Mouse (Mus musculus) MEL (cell line): ENCODE data around the gene Homer2. TPM values are rescaled to one million over a fixed set of nuclear protein-coding genes. Genes with fewer than 3 reads are reported as not detected.

ENCODE experiments used
- DNase-seq: peaks from one replicate; pipeline ENCODE4 v3.0.0; 2011; ENCODE audit warnings: low read depth, low spot score
- H3K27ac ChIP-seq: 2 replicates; pipeline ENCODE4 v1.5.1; 2012; ENCODE audit warnings: low read depth, mild to moderate bottlenecking, control low read depth, low read length, moderate library complexity; ENCODE audit not compliant: control insufficient read depth
- H3K27me3 ChIP-seq, 2 experiments: fragments of 150-350 bp in 1 of 2; sonication (generic) in 1 of 2; 2 replicates each; pipeline ENCODE4 v1.6.1; 2012; ENCODE audit warnings: low read length in 2 of 2, mild to moderate bottlenecking in 2 of 2, improper control_type of control experiment in 1 of 2, moderate library complexity in 1 of 2; ENCODE audit not compliant: insufficient read depth in 2 of 2, control insufficient read depth in 1 of 2
- H3K36me3 ChIP-seq, 2 experiments: 2 replicates each; pipeline ENCODE4 v1.6.1; 2012 to 2014; ENCODE audit warnings: low read length in 2 of 2, improper control_type of control experiment in 1 of 2, inconsistent platforms in 1 of 2, mild to moderate bottlenecking in 1 of 2; ENCODE audit not compliant: insufficient read depth in 2 of 2, control insufficient read depth in 1 of 2
- H3K4me1 ChIP-seq, 2 experiments: fragments of 150-350 bp in 1 of 2; sonication (generic) in 1 of 2; 2 replicates each; pipeline ENCODE4 v1.6.1; 2012; ENCODE audit warnings: low read length in 2 of 2, improper control_type of control experiment in 1 of 2, mild to moderate bottlenecking in 1 of 2; ENCODE audit not compliant: insufficient read depth in 2 of 2, control insufficient read depth in 1 of 2
- H3K4me3 ChIP-seq, 2 experiments: fragments of 150-350 bp in 1 of 2; sonication (generic) in 1 of 2; 2 replicates each; pipeline ENCODE4 v1.5.1; 2012; ENCODE audit warnings: low read depth in 2 of 2, low read length in 2 of 2, mild to moderate bottlenecking in 2 of 2, moderate library complexity in 2 of 2, control low read depth in 1 of 2, improper control_type of control experiment in 1 of 2; ENCODE audit not compliant: control insufficient read depth in 1 of 2, insufficient read depth in 1 of 2
- H3K79me2 ChIP-seq: 2 replicates; pipeline ENCODE4 v1.6.1; 2012; ENCODE audit warnings: mild to moderate bottlenecking, low read length, moderate library complexity; ENCODE audit not compliant: control insufficient read depth, poor library complexity, insufficient read depth
- H3K9ac ChIP-seq: 2 replicates; pipeline ENCODE4 v1.6.1; 2012; ENCODE audit warnings: low read depth, mild to moderate bottlenecking, control low read depth, low read length, moderate library complexity; ENCODE audit not compliant: control insufficient read depth, poor library complexity, severe bottlenecking
- H3K9me3 ChIP-seq: fragments of 150-350 bp; sonication (generic); replicated peaks from 2 replicates; pipeline ENCODE4 v1.6.1; 2012; ENCODE audit warnings: mild to moderate bottlenecking, low read length, improper control_type of control experiment, moderate library complexity; ENCODE audit not compliant: insufficient read depth
- BHLHE40 ChIP-seq: IDR thresholded peaks from 2 replicates; pipeline ENCODE4 v1.6.1; 2012; ENCODE audit warnings: low read depth, mild to moderate bottlenecking, inconsistent platforms, low read length, improper control_type of control experiment, borderline replicate concordance
- CHD1 ChIP-seq: IDR thresholded peaks from 2 replicates; pipeline ENCODE4 v1.6.1; 2012; ENCODE audit warnings: low read depth, mild to moderate bottlenecking, inconsistent platforms, low read length, improper control_type of control experiment
- CTCF ChIP-seq, 3 experiments: IDR thresholded peaks in 2 of 3; conservative IDR thresholded peaks in 1 of 3; 2 replicates each; pipeline ENCODE4 v1.5.1; 2011 to 2012; ENCODE audit warnings: low read length in 3 of 3, low read depth in 2 of 3, mild to moderate bottlenecking in 2 of 3, improper control_type of control experiment in 1 of 3, inconsistent platforms in 1 of 3, mixed read lengths in 1 of 3, moderate library complexity in 1 of 3; ENCODE audit not compliant: control insufficient read depth in 1 of 3, insufficient read depth in 1 of 3, poor library complexity in 1 of 3, severe bottlenecking in 1 of 3
- E2F4 ChIP-seq: IDR thresholded peaks from 2 replicates; pipeline ENCODE4 v1.6.1; 2011; ENCODE audit warnings: low read depth, low read length, improper control_type of control experiment, borderline replicate concordance
- ELF1 ChIP-seq: IDR thresholded peaks from 2 replicates; pipeline ENCODE4 v1.6.1; 2014; ENCODE audit warnings: low read depth, mild to moderate bottlenecking, inconsistent platforms, low read length, improper control_type of control experiment, moderate library complexity
- EP300 ChIP-seq, 2 experiments: IDR thresholded peaks; 2 replicates each; pipeline ENCODE4 v1.6.1; 2011; ENCODE audit warnings: improper control_type of control experiment in 2 of 2, low read length in 2 of 2, low read depth in 1 of 2, mild to moderate bottlenecking in 1 of 2
- HCFC1 ChIP-seq: IDR thresholded peaks from 2 replicates; pipeline ENCODE4 v1.6.1; 2012; ENCODE audit warnings: low read depth, mild to moderate bottlenecking, inconsistent platforms, low read length, improper control_type of control experiment, moderate library complexity
- JUND ChIP-seq: IDR thresholded peaks from 2 replicates; pipeline ENCODE4 v1.6.1; 2011; ENCODE audit warnings: low read depth, mild to moderate bottlenecking, improper control_type of control experiment, low read length
- KAT2A ChIP-seq: conservative IDR thresholded peaks from 2 replicates; pipeline ENCODE4 v1.6.1; 2012; ENCODE audit warnings: low read depth, low read length, improper control_type of control experiment, inconsistent platforms
- MEF2A ChIP-seq: IDR thresholded peaks from 2 replicates; pipeline ENCODE4 v1.6.1; 2014; ENCODE audit warnings: low read depth, mild to moderate bottlenecking, inconsistent platforms, low read length, improper control_type of control experiment; ENCODE audit not compliant: poor library complexity, insufficient replicate concordance, severe bottlenecking; ENCODE audit errors: extremely low read depth
- MXI1 ChIP-seq: IDR thresholded peaks from 2 replicates; pipeline ENCODE4 v1.6.1; 2011; ENCODE audit warnings: mild to moderate bottlenecking, low read depth, low read length, improper control_type of control experiment
- NELFE ChIP-seq: IDR thresholded peaks from 2 replicates; pipeline ENCODE4 v1.6.1; 2011; ENCODE audit warnings: low read depth, low read length, improper control_type of control experiment
- NRF1 ChIP-seq: IDR thresholded peaks from 2 replicates; pipeline ENCODE4 v1.6.1; 2014; ENCODE audit warnings: low read depth, mild to moderate bottlenecking, inconsistent platforms, low read length, improper control_type of control experiment, moderate library complexity; ENCODE audit not compliant: poor library complexity, insufficient read depth, severe bottlenecking
- POLR2A ChIP-seq, 2 experiments: IDR thresholded peaks; 2 replicates each; pipeline ENCODE4 v1.6.1; 2011 to 2012; ENCODE audit warnings: low read length in 2 of 2, mild to moderate bottlenecking in 2 of 2, control low read depth in 1 of 2, improper control_type of control experiment in 1 of 2, low read depth in 1 of 2, moderate library complexity in 1 of 2; ENCODE audit not compliant: control insufficient read depth in 1 of 2, insufficient read depth in 1 of 2, poor library complexity in 1 of 2
- RAD21 ChIP-seq: IDR thresholded peaks from 2 replicates; pipeline ENCODE4 v1.6.1; 2011; ENCODE audit warnings: mild to moderate bottlenecking, low read depth, low read length, improper control_type of control experiment
- RCOR1 ChIP-seq: IDR thresholded peaks from 2 replicates; pipeline ENCODE4 v1.6.1; 2012; ENCODE audit warnings: low read depth, mild to moderate bottlenecking, inconsistent platforms, low read length, improper control_type of control experiment
- SIN3A ChIP-seq: IDR thresholded peaks from 2 replicates; pipeline ENCODE4 v1.6.1; 2012; ENCODE audit warnings: low read length, improper control_type of control experiment, inconsistent platforms
- SMC3 ChIP-seq: IDR thresholded peaks from 2 replicates; pipeline ENCODE4 v1.6.1; 2011; ENCODE audit warnings: low read depth, low read length, improper control_type of control experiment
- TAL1 ChIP-seq: IDR thresholded peaks from 2 replicates; pipeline ENCODE4 v1.6.1; 2012; ENCODE audit warnings: mild to moderate bottlenecking, inconsistent platforms, low read length, moderate library complexity, mixed read lengths
- TBP ChIP-seq: IDR thresholded peaks from 2 replicates; pipeline ENCODE4 v1.8.0; 2011; ENCODE audit warnings: low read depth, low read length, improper control_type of control experiment
- TCF12 ChIP-seq: IDR thresholded peaks from 2 replicates; pipeline ENCODE4 v1.6.1; 2014; ENCODE audit warnings: low read depth, mild to moderate bottlenecking, inconsistent platforms, low read length, improper control_type of control experiment, moderate library complexity
- UBTF ChIP-seq: IDR thresholded peaks from 2 replicates; pipeline ENCODE4 v1.6.1; 2012; ENCODE audit warnings: low read depth, mild to moderate bottlenecking, inconsistent platforms, low read length, improper control_type of control experiment, moderate library complexity, borderline replicate concordance; ENCODE audit not compliant: insufficient read depth
- USF1 ChIP-seq: IDR thresholded peaks from 2 replicates; pipeline ENCODE4 v1.6.1; 2014; ENCODE audit warnings: low read depth, mild to moderate bottlenecking, inconsistent platforms, low read length, improper control_type of control experiment, moderate library complexity
- ZMIZ1 ChIP-seq: IDR thresholded peaks from 2 replicates; pipeline ENCODE4 v1.6.1; 2012; ENCODE audit warnings: low read depth, mild to moderate bottlenecking, inconsistent platforms, low read length, improper control_type of control experiment, moderate library complexity
- ZNF384 ChIP-seq: IDR thresholded peaks from 2 replicates; pipeline ENCODE4 v1.6.1; 2012; ENCODE audit warnings: low read depth, mild to moderate bottlenecking, inconsistent platforms, low read length, improper control_type of control experiment
- polyA plus RNA-seq, 2 experiments: library from polyadenylated mRNA; stranded (reverse) in 1 of 2; unstranded in 1 of 2; fragments of >175 nt in 1 of 2; fragments of >200 nt in 1 of 2; gene quantifications; 2 replicates each; pipeline versions ENCODE4 v1.2.1 to v1.2.4; 2012; ENCODE audit warnings: low replicate concordance in 2 of 2, low read depth in 1 of 2; ENCODE audit not compliant: insufficient read length in 2 of 2, insufficient read depth in 1 of 2, missing spikeins in 1 of 2
- total RNA-seq: library from RNA; depleted of rRNA; stranded (reverse); fragments of 300-350 nt; gene quantifications from 2 replicates; pipeline ENCODE4 v1.2.3, GENCODE M21; 2012

The Homer2 gene
- total and polyA plus RNA-seq, 3 experiments: 18.4 to 39.0 TPM; not detected in 1

- Histone ChIP-seq H3K9ac (peak overlapping the region; percentile 73; the same call in 1 of the 2 replicates), H3K4me3 (no peak overlapping the region; a peak in 1 of 4 replicates), H3K79me2 (peaks cover 27% of the 10 kb centered on the region)
- TF ChIP-seq ZNF384 (no peak), HCFC1 (no peak), SIN3A (no peak), ZMIZ1 (no peak), MEF2A (no peak), NRF1 (no peak), NELFE (no peak), USF1 (no peak), SMC3 (no peak), EP300 (IDR thresholded peaks at IDR 0.05; ENCODE audit: low read depth in 1 of 2, low read length in 2 of 2) (no peak), CHD1 (no peak), E2F4 (no peak), TBP (no peak), BHLHE40 (no peak)
- TF ChIP-seq, all 39 proteins: peak for 0
- peaks cover 0 to 2% of the 10 kb centered on the region in 2 experiments; a peak in 1 of 4 replicates for H3K27me3 ChIP-seq
- DNase-seq: no peak
- H3K9me3 ChIP-seq: no peaks in the 10 kb centered on the region
- peaks cover 5 to 10% of the 10 kb centered on the region in 2 experiments for H3K36me3 ChIP-seq
- no peak overlapping the region for H3K27ac ChIP-seq
- peaks cover 8 to 17% of the 10 kb centered on the region in 2 experiments for H3K4me1 ChIP-seq
These were observed 137.1 kb downstream of the Homer2 start for GRCm38 (mm10) chr7:81570271-81570670.

GRCm38 (mm10) chr7:81569851-81570250 is 137.5 kb downstream of the Homer2 start:
- Histone ChIP-seq H3K9ac (no peak overlapping the region), H3K4me3 (no peak overlapping the region), H3K36me3 (peaks cover 2 to 10% of the 10 kb centered on the region in 2 experiments), H3K27me3 (peaks cover 0 to 2% of the 10 kb centered on the region in 2 experiments; a peak in 3 of 4 replicates), H3K27ac (no peak overlapping the region), H3K9me3 (no peaks in the 10 kb centered on the region), H3K4me1 (peaks cover 8 to 17% of the 10 kb centered on the region in 2 experiments), H3K79me2 (peaks cover 24% of the 10 kb centered on the region)
- TF ChIP-seq KAT2A (no peak), NELFE (no peak), RAD21 (no peak), HCFC1 (no peak), JUND (no peak), USF1 (no peak), ELF1 (no peak), CHD1 (no peak), ZMIZ1 (no peak), NRF1 (no peak), SIN3A (no peak), TCF12 (no peak), BHLHE40 (no peak), RCOR1 (no peak), TAL1 (no peak), UBTF (no peak), CTCF (IDR thresholded peaks at IDR 0.05 in 2 of 3, conservative IDR thresholded peaks at IDR 0.05 in 1 of 3; ENCODE audit: control insufficient read depth in 1 of 3, insufficient read depth in 1 of 3, low read depth in 2 of 3, low read length in 3 of 3, poor library complexity in 1 of 3, severe bottlenecking in 1 of 3) (no peak), MXI1 (no peak), POLR2A (IDR thresholded peaks at IDR 0.05; ENCODE audit: control insufficient read depth in 1 of 2, insufficient read depth in 1 of 2, low read depth in 1 of 2, low read length in 2 of 2, poor library complexity in 1 of 2) (no peak)
- DNase-seq: no peak
